Mouse (Mus musculus) embryo, embryonic 10 days (tissue): ENCODE measurements around the gene Vps41.

ENCODE experiments used
- DNase-seq: peaks from one replicate; pipeline ENCODE4 v3.0.0-alpha.2; 2015; ENCODE audit warnings: low spot score

The Vps41 gene

GRCm38 (mm10) chr13:18717185-18717584 is at the start of gene Vps41:
Gene Vps41, plus strand, starts transcription at chr13:18717286.
- peak; percentile 89 for DNase-seq

GRCm38 (mm10) chr13:18698518-18699065 is 18.5 kb upstream of the Vps41 start:
- peak; percentile 58 for DNase-seq

GRCm38 (mm10) chr13:18711685-18712084 is 5.4 kb upstream of the Vps41 start:
- no peak for DNase-seq

GRCm38 (mm10) chr13:18716707-18717106 is 379 bp upstream of the Vps41 start:
- DNase-seq = no peak

- no peak for DNase-seq
Measured at GRCm38 (mm10) chr13:18718461-18718860, 1.4 kb downstream of the Vps41 start.

GRCm38 (mm10) chr13:18730666-18731065 is 13.6 kb downstream of the Vps41 start:
- no peak for DNase-seq

GRCm38 (mm10) chr13:18736590-18736989 is 19.5 kb downstream of the Vps41 start:
- no peak for DNase-seq

GRCm38 (mm10) chr13:18743575-18744265 is 26.6 kb downstream of the Vps41 start:
- DNase-seq = no peak

- no peak for DNase-seq
Measured at GRCm38 (mm10) chr13:18744266-18744652, 27.2 kb downstream of the Vps41 start.

- DNase-seq = no peak
Measured at GRCm38 (mm10) chr13:18757958-18758357, 40.9 kb downstream of the Vps41 start.

- no peak for DNase-seq
Measured at GRCm38 (mm10) chr13:18759361-18760056, 42.4 kb downstream of the Vps41 start.

GRCm38 (mm10) chr13:18761452-18761851 is 44.4 kb downstream of the Vps41 start:
- no peak for DNase-seq

- no peak for DNase-seq
Measured at GRCm38 (mm10) chr13:18767893-18768292, 50.8 kb downstream of the Vps41 start.

GRCm38 (mm10) chr13:18768495-18768894 is 51.4 kb downstream of the Vps41 start:
- no peak for DNase-seq

GRCm38 (mm10) chr13:18773437-18774198 is 56.5 kb downstream of the Vps41 start:
- DNase-seq = no peak

- DNase-seq = no peak
Measured at GRCm38 (mm10) chr13:18781250-18781649, 64.2 kb downstream of the Vps41 start.

- no peak for DNase-seq
Measured at GRCm38 (mm10) chr13:18785702-18786101, 68.6 kb downstream of the Vps41 start.

GRCm38 (mm10) chr13:18788040-18788439 is 71.0 kb downstream of the Vps41 start:
- DNase-seq = no peak

GRCm38 (mm10) chr13:18788689-18789088 is 71.6 kb downstream of the Vps41 start:
- no peak for DNase-seq

- DNase-seq = no peak
Measured at GRCm38 (mm10) chr13:18789662-18790061, 72.6 kb downstream of the Vps41 start.

- no peak for DNase-seq
Measured at GRCm38 (mm10) chr13:18790086-18790485, 73.0 kb downstream of the Vps41 start.

GRCm38 (mm10) chr13:18791314-18791713 is 74.2 kb downstream of the Vps41 start:
- DNase-seq = no peak

GRCm38 (mm10) chr13:18791724-18792123 is 74.6 kb downstream of the Vps41 start:
- DNase-seq = no peak
